Mouse (Mus musculus) kidney, postnatal 10 days (tissue): ENCODE data around the gene Otop3.
A peak's percentile ranks its signal among the peaks of the same experiment; 100 is the strongest.
"Not testable (repeated sequence)": the region's sequence is repeated elsewhere in the genome, so short reads cannot be mapped to it uniquely, and the experiment has no call there.

Source experiments
- DNase-seq: peaks from one replicate; pipeline ENCODE4 v3.0.0; 2021; ENCODE audit warnings: mixed read lengths

Gene Otop3

DNA sequence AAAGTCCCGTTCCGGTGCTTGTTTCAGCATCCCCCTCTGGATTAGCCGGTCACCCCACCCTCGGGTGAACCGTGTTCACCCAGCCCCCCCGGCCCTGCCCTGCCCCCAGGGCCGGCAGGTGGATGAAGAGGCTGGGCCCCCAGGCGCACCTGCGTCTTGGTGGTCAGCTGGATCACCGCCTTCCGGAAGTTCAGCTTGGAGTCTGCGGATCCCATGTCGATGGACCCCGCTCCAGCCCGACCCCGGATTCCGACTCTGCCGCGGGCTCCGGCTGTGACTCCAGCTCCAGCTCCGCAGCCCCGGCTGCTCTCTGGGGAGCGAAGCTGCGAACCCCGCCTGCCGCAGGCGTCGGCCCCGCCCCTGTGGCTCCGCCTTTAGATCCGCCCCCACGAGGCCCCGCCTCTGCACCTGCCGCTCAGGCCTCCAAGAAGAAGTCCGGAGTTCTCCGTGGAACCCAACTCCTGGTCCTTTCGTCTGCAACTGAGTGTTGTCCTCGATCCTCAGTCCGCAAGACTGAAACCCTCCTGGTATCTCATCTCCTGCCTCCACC is 32.9 kb downstream of the Otop3 start, which contains the start of gene Hid1:
Hid1 (minus strand) TSS at position 362 of the 550 bp plus-strand sequence.
- peak; percentile 88 for DNase-seq

DNA sequence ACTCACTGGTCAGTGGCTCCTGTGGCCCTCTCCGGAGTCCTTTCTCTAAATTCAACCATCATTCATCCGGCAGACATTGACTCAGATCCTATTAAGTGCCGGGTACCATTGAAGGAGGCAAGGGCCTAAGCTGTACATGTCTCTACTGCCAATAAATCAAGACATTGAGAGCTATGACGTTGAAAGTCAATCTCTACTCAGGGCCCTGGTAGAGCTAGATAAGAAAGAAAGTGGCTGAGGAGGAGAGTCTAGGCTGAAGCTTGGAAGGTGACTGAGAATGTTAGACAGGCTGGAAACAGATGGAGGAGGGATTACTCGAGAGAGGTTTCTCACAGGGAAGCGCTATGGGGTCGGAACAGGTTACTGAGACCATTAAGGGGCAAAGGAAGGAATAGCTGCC is 35.8 kb downstream of the Otop3 start:
- no peak for DNase-seq

- DNase-seq, result no peak
Observed at GRCm38 (mm10) chr11:115371354-115371753, 36.8 kb downstream of the Otop3 start.

DNA sequence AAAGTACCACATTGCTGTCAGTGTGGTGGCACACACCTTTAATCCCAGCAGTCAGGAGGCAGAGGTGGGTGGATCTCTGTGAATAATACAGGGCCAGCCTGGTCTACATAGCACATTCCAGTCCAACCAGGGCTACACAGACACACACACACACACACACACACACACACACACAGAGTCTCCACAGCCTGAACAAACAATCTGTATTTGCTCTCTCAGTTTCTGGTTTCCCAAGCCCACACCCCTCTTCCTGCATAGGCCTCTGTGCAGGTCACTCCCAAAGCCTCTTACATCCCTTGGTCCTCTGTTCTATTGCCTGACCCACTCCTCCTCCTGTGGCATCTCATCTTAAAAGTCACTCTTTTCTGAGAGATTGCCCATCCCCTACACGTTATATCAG is 37.5 kb downstream of the Otop3 start:
- no peak for DNase-seq

DNA sequence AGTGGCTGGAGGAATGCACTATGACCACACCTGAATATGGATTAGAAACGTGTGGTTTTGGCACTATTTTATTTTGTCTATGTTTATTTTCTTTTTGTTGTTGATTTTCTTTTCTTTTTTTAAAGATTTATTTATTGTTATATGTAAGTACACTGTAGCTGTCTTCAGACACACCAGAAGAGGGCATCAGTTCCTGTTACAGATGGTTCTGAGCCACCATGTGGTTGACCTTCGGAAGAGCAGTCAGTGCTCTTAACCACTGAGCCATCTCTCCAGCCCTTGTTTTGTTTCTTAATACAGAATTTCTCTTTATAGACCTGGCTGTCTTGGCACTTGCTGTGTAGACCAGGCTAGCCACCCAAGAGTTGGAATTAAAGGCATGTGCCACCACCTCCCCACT is 38.2 kb downstream of the Otop3 start:
- no peak for DNase-seq

DNA sequence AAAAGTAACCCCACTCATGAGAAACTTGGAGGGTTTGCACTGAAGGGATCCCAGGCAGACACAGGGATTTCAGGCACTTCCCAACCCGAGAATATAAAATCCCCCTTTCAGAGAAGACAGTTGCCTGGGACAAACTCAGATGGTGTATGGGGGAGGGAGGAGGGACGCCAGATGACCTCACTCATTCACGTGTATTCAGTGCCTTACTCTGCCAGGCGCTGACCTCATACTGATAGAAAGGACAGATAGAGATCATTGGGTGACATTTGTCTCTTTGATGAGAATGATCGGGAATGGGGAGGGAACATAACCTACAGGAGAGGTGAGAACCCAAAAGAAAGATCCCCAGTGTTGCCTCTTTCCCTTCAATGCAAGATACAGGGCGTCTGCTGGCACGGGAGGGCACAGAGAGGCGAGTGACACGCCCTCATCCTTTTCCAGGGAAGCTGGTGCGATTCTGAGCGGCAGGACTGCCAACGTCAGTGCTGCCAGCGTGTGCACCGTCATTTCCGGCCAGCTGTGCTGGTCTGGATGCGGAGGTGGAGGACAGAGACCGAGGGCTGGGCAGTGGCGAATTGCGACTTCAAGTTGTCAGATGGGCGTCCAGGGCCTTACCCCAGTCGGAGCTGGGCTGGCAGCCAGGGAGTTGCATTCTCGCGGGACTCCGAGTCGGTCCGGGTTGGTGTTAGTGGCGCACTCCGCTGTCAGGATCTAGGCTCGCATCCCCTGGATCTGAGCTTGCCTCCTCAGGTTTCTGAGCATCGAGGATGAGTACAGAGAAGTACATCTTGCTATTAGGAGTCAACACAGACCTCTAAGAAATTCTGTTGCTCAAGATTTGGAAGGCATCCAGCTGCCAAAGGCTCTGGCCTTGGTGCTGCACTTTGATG is 39.5 kb downstream of the Otop3 start:
- peak; percentile 81 for DNase-seq

DNA sequence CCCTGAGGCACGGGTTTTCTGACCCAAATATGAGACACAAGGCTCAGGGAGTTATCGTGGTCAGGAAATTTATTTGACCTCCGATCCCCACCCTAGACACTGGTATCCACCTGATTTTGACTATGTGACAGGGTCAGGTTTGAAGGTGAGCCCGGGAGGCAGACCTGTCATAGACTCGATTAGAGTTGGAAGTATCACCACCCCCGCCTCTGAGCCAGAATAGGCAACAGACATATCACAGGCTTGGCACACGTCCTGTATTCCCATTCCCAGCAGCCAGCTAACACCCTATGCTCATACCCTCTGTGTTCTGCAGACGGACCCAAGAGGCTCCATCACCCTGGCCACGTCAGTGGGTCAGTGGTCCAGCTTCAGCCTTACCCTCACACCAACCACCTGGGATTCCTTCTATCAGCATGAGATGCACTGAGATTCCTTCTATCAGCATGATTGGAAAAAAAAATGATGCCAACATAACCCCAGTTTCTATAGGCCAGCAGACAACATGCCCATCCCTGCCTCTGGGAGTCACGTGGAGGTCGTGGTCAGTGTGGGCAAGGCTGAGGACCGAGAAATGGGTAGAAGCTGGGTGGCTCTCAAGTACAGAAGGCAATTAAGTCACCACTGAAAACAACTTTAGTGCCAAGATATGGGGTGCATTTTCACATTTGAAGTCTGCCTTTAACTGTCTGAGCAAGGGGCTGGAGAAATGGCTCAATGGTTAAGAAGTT is 40.3 kb downstream of the Otop3 start:
- DNase-seq, result no peak

DNA sequence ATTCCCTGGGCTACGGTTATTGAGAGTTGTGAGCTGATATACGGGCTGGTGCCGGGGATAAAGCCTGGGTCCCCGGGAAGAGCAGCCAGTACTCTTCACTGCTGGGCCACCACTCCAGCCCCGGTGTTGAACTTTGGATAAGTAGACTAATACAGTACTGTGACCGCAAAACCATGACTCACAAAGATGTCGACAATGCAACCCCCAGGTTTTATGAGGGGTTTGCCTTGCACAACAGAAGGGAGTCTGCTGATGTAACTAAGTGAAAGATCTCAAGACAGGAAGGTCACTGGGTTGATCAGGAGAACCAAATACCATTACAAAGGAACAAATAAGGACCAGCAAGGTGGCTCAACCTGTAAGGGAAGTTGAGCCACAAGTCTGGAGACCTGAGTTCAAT is 42.2 kb downstream of the Otop3 start:
- no peak for DNase-seq

DNA sequence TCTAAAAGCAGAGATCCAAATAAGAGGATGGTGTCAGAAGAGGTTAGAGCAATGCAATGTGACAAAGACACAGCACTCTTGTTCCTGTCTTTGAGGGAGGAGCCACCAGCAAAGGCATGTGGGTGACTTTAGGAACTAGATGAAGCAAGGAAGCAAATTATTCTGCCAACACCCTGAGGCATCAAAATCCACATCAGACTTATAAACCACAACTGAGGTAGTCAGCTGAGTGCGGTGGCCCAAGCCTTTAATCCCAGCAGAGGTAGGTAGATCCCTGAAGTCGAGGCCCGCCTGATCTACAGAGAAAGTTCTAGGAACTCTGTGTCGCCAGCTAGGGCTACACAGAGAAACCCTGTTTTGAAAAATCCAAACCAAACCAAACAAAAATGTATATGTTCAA is 42.7 kb downstream of the Otop3 start:
- no peak for DNase-seq

GRCm38 (mm10) chr11:115377854-115378253 is 43.3 kb downstream of the Otop3 start:
- no peak for DNase-seq

- DNase-seq, result no peak
Observed at GRCm38 (mm10) chr11:115381276-115381675, 46.7 kb downstream of the Otop3 start.

GRCm38 (mm10) chr11:115381743-115382539 is 47.4 kb downstream of the Otop3 start, which contains the start of gene Cdr2l:
Cdr2l (plus strand) TSS chr11:115381916.
- peak; percentile 95 for DNase-seq

GRCm38 (mm10) chr11:115382891-115383290 is 48.4 kb downstream of the Otop3 start:
- DNase-seq, result no peak

GRCm38 (mm10) chr11:115383701-115384474 is 49.4 kb downstream of the Otop3 start:
- peak; percentile 77 for DNase-seq

GRCm38 (mm10) chr11:115384587-115384986 is 50.1 kb downstream of the Otop3 start:
- peak; percentile 60 for DNase-seq

GRCm38 (mm10) chr11:115386859-115387258 is 52.3 kb downstream of the Otop3 start:
- DNase-seq, result not testable (repeated sequence)

DNA sequence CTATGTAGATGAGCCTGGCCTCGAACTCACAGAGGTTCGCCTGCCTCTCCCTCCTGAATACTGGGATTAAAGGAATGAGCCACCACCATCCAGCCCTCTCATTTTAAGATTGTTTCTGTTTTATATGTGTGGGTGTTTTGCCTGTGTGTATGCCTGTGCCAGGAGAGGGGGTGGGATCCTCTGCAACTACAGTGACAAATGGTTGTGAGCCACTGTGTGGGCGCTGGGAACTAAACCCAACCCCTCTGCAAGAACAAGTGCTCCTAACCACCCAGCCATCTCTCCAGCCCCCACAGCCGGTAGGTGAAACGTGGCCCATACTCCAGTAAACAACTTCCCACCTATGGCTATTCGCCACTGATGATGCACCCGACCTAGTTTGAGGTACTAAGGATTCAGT is 56.8 kb downstream of the Otop3 start:
- DNase-seq, result no peak

DNA sequence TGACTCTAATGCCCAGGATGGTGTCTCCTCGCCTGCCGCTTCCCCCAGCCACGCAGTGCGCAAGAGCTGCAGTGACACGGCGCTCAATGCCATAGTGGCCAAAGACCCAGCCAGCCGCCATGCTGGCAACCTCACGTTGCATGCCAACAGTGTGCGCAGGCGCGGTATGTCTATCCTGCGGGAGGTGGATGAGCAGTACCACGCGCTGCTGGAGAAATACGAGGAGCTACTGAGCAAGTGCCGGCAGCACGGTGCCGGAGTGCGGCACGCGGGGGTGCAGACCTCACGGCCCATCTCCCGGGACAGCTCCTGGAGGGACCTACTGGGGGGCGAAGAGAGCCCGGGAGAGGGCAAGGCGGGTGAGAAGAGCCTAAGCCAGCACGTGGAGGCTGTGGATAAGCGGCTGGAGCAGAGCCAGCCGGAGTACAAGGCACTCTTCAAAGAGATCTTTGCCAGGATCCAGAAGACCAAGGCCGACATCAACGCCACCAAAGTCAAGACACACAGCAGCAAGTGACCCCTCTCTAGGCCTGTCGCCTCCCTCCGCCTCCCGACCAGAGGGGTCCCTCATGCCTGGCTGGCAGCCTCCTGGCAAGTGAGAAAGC is 59.3 kb downstream of the Otop3 start:
- DNase-seq, result no peak
